In genomic region chr1:32430516-32430915, GRCm38 (mm10) we compare ENCODE assay signal across 20 mouse cellular contexts.
"Had no signal": no experiment of that assay in that cellular context is flagged by ENCODE, and none has a peak within 500 bp of the region (broad histone marks: within the 10 kb centered on the region; RNA-seq: fewer than 3 reads in every experiment).

No protein-coding gene starts in this region.

- H3K9ac ChIP-seq: liver, embryonic 13.5 days; liver, embryonic 15.5 days; liver, postnatal 0 days; lung, embryonic 15.5 days; midbrain, embryonic 13.5 days; midbrain, embryonic 15.5 days; neural tube, embryonic 12.5 days; stomach, embryonic 15.5 days had no signal

- H3K4me3 ChIP-seq: liver, embryonic 13.5 days; liver, embryonic 15.5 days; lung, embryonic 15.5 days; megakaryocyte, embryonic 14.5 days; midbrain, embryonic 13.5 days; midbrain, embryonic 15.5 days; neural tube, embryonic 12.5 days; stomach, embryonic 15.5 days had no signal

- H3K27ac ChIP-seq: liver, embryonic 13.5 days; liver, embryonic 15.5 days; lung, embryonic 15.5 days; macrophage; midbrain, embryonic 13.5 days; midbrain, embryonic 15.5 days; neural tube, embryonic 12.5 days; stomach, postnatal 0 days had no signal

- H3K4me2 ChIP-seq: liver, embryonic 13.5 days; liver, embryonic 15.5 days; lung, embryonic 15.5 days; midbrain, embryonic 11.5 days; midbrain, embryonic 13.5 days; midbrain, embryonic 15.5 days; neural tube, embryonic 12.5 days; stomach, embryonic 15.5 days had no signal

- DNase-seq: liver, embryonic 13.5 days; liver, postnatal 0 days; lung, adult 2 months; lung, postnatal 14 days; lung, postnatal 36 days; right cerebral cortex, postnatal 25 days; thymus, adult 2 months; thymus, postnatal 25 days; thymus, postnatal 4 days had no signal

- H3K27me3 ChIP-seq: liver, embryonic 13.5 days; liver, embryonic 15.5 days; lung, embryonic 15.5 days; megakaryocyte, embryonic 14.5 days; midbrain, embryonic 13.5 days; midbrain, embryonic 15.5 days; neural tube, embryonic 12.5 days; stomach, embryonic 15.5 days had no signal

- H3K4me1 ChIP-seq: liver, embryonic 13.5 days; liver, embryonic 15.5 days; lung, embryonic 15.5 days; megakaryocyte, embryonic 14.5 days; midbrain, embryonic 13.5 days; midbrain, embryonic 15.5 days; neural tube, embryonic 12.5 days; stomach, embryonic 15.5 days had no signal

- H3K36me3 ChIP-seq: liver, embryonic 13.5 days; liver, embryonic 15.5 days; lung, embryonic 15.5 days; midbrain, embryonic 13.5 days; midbrain, embryonic 15.5 days; neural tube, embryonic 12.5 days; stomach, embryonic 15.5 days had no signal

- H3K9me3 ChIP-seq: liver, embryonic 13.5 days; liver, embryonic 15.5 days; lung, embryonic 15.5 days; megakaryocyte, embryonic 14.5 days; midbrain, embryonic 13.5 days; midbrain, embryonic 15.5 days; neural tube, embryonic 12.5 days; stomach, embryonic 15.5 days had no signal

- ATAC-seq: liver, postnatal 0 days; lung, postnatal 0 days; midbrain, embryonic 13.5 days; midbrain, embryonic 15.5 days had no signal
